Mouse (Mus musculus) spleen, adult 2 months (tissue): Measurements from ENCODE around the gene Olfm3. TPM values are rescaled to one million over a fixed set of nuclear protein-coding genes. Genes with fewer than 3 reads are reported as not detected.

ENCODE experiments used
- DNase-seq, 2 experiments: peaks; one replicate each; pipeline versions ENCODE4 v3.0.0 to v3.0.0-alpha.2; 2012 to 2021; ENCODE audit warnings: low spot score in 2 of 2, low read depth in 1 of 2
- H3K27ac ChIP-seq: fragments of 200-500 bp; 2 replicates; pipeline ENCODE4 v1.5.1; 2012; ENCODE audit warnings: low read length, inconsistent platforms; ENCODE audit not compliant: insufficient read depth
- H3K27me3 ChIP-seq: fragments of 200-500 bp; 2 replicates; pipeline ENCODE4 v1.6.1; 2012; ENCODE audit warnings: mild to moderate bottlenecking, moderate library complexity, low read length, inconsistent platforms; ENCODE audit not compliant: control insufficient read depth, insufficient read depth
- H3K36me3 ChIP-seq: fragments of 200-500 bp; 2 replicates; pipeline ENCODE4 v1.6.1; 2012; ENCODE audit warnings: mild to moderate bottlenecking, low read length, inconsistent platforms; ENCODE audit not compliant: control insufficient read depth, insufficient read depth
- H3K4me1 ChIP-seq: fragments of 200-500 bp; 2 replicates; pipeline ENCODE4 v1.6.1; 2011; ENCODE audit warnings: inconsistent platforms; ENCODE audit not compliant: control insufficient read depth, insufficient read depth, insufficient read length
- H3K4me3 ChIP-seq: fragments of 200-500 bp; 2 replicates; pipeline ENCODE4 v1.5.1; 2011; ENCODE audit warnings: mild to moderate bottlenecking, inconsistent platforms; ENCODE audit not compliant: insufficient read depth, insufficient read length; ENCODE audit errors: extremely low read depth
- CTCF ChIP-seq: fragments of 200-500 bp; IDR thresholded peaks from 2 replicates; pipeline ENCODE4 v1.5.1; 2011; ENCODE audit warnings: mild to moderate bottlenecking, inconsistent platforms; ENCODE audit not compliant: insufficient read depth, insufficient read length, insufficient replicate concordance; ENCODE audit errors: extremely low read depth
- POLR2A ChIP-seq: fragments of 200-500 bp; IDR thresholded peaks from 2 replicates; pipeline ENCODE4 v1.6.1; 2011; ENCODE audit warnings: low read depth, low read length, inconsistent platforms
- WGBS: fragments of 180-500 bp; shearing (Covaris S2); methylation state at CpG from one replicate; pipeline ENCODE4 v1.1.7; 2018; 5-methylcytosine and 5-hydroxymethylcytosine counted together
- polyA plus RNA-seq: library from polyadenylated mRNA; depleted of rRNA; stranded (reverse); fragments of >200 nt; gene quantifications from 2 replicates; pipeline ENCODE4 v1.2.3, GENCODE M21; 2012

Olfm3 gene
- polyA plus RNA-seq, 1 experiment, result not detected

- no peaks in the 10 kb centered on the region for H3K27me3 ChIP-seq
- 90% methylated on average over 1 of the region's 1 CpGs for WGBS
- no peaks in the 10 kb centered on the region for H3K4me1 ChIP-seq
- no peak overlapping the region for H3K4me3 ChIP-seq
- DNase-seq, result no peak
- no peak overlapping the region for H3K27ac ChIP-seq
- TF ChIP-seq POLR2A (no peak), CTCF (no peak)
- H3K36me3 ChIP-seq, result no peaks in the 10 kb centered on the region
Observed at GRCm38 (mm10) chr3:115064901-115065300, 161.0 kb downstream of the Olfm3 start.

- WGBS, result 70% methylated on average over 12 of the region's 12 CpGs
- TF ChIP-seq CTCF (no peak), POLR2A (no peak)
- H3K36me3 ChIP-seq, result no peaks in the 10 kb centered on the region
- H3K27ac ChIP-seq, result no peak overlapping the region
- no peaks in the 10 kb centered on the region for H3K4me1 ChIP-seq
- H3K4me3 ChIP-seq, result no peak overlapping the region
- H3K27me3 ChIP-seq, result no peaks in the 10 kb centered on the region
- no peak for DNase-seq
Observed at GRCm38 (mm10) chr3:115080428-115081181, 176.7 kb downstream of the Olfm3 start.

- Histone ChIP-seq H3K4me3 (no peak overlapping the region), H3K36me3 (no peaks in the 10 kb centered on the region), H3K27ac (no peak overlapping the region), H3K27me3 (no peaks in the 10 kb centered on the region), H3K4me1 (no peaks in the 10 kb centered on the region)
- WGBS, result 70% methylated on average over 2 of the region's 2 CpGs
- TF ChIP-seq CTCF (no peak), POLR2A (no peak)
- no peak for DNase-seq
Observed at GRCm38 (mm10) chr3:115081371-115081770, 177.5 kb downstream of the Olfm3 start.

- Histone ChIP-seq H3K27ac (no peak overlapping the region), H3K36me3 (no peaks in the 10 kb centered on the region), H3K4me1 (no peaks in the 10 kb centered on the region), H3K27me3 (no peaks in the 10 kb centered on the region), H3K4me3 (no peak overlapping the region)
- no peak for DNase-seq
- TF ChIP-seq CTCF (no peak), POLR2A (no peak)
Observed at GRCm38 (mm10) chr3:115082947-115083346, 179.1 kb downstream of the Olfm3 start.

- Histone ChIP-seq H3K27ac (no peak overlapping the region), H3K4me3 (no peak overlapping the region), H3K36me3 (no peaks in the 10 kb centered on the region), H3K27me3 (no peaks in the 10 kb centered on the region), H3K4me1 (no peaks in the 10 kb centered on the region)
- DNase-seq, result no peak
- TF ChIP-seq POLR2A, result no peak
- WGBS, result 92% methylated on average over 3 of the region's 3 CpGs
Observed at GRCm38 (mm10) chr3:115088281-115088680, 184.4 kb downstream of the Olfm3 start.

GRCm38 (mm10) chr3:115090670-115091069 lies 186.8 kb downstream of the Olfm3 start:
- TF ChIP-seq POLR2A (no peak), CTCF (no peak)
- DNase-seq, result no peak
- 57% methylated on average over 2 of the region's 2 CpGs for WGBS
- no peaks in the 10 kb centered on the region for H3K4me1 ChIP-seq
- H3K4me3 ChIP-seq, result no peak overlapping the region
- H3K36me3 ChIP-seq, result no peaks in the 10 kb centered on the region
- no peaks in the 10 kb centered on the region for H3K27me3 ChIP-seq
- no peak overlapping the region for H3K27ac ChIP-seq

GRCm38 (mm10) chr3:115095496-115095895 lies 191.6 kb downstream of the Olfm3 start:
- Histone ChIP-seq H3K4me1 (no peaks in the 10 kb centered on the region), H3K27me3 (no peaks in the 10 kb centered on the region), H3K27ac (no peak overlapping the region), H3K4me3 (no peak overlapping the region), H3K36me3 (no peaks in the 10 kb centered on the region)
- no peak for DNase-seq
- no peak for TF ChIP-seq POLR2A
- no peak for TF ChIP-seq CTCF
- WGBS, result 73% methylated on average over 3 of the region's 3 CpGs
